Mouse (Mus musculus): ENCODE measurements around the gene Stpg3.

Stpg3 gene

DNA sequence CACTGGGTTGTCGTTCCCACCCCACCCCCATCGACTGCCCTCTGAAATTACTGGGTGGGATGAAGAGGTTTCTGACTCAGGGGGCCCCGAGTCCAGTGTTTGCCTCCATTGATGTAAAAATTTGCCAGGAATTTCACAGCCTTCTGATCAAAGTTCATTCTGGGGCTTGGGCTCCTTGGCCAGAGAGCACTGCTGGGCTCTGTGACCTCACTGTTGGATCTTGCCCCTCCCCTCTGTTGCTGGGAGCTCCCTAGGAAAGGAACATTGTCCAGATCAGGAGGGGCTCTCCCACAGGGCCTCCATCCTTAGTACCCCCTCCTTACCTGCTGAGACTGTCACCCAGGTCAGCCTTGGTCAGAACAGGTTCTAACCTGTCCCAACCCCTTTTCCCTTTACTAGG, at the start of gene Stpg3:
Stpg3 (minus strand) TSS at position 194 of the 400 bp plus-strand sequence.
- WGBS = 76% methylated on average over 3 of the region's 3 CpGs

DNA sequence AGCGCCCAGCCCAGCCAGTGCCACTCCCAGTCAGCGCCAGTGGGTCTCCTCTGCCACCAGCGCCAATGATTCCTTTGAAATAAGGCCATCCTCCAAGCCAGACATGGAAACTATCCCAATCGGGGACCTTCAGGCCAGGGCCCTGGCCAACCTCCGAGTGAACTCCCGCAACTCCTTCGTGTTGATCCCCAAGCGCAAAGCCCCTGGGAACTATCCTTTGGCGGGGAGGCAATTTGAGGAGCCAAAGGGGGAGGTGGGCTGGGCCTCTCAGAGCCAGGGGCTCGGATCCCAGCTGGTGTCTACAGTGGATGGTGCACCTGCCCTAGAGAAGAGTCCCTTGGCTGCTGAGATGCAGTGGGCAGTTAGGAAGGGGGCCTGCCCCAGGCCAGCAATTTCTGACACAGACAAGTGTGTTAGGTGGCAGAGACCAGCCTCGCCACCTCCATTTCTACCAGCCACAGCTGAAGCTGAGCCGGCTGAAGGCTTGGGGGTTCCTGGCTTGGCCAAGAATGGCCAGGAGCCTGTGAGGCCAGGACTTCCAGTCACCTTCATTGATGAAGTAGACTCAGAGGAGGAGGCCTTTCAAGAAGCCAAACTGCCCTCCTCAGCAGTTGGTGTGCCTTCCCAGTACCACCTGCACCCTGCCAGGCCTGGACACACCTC, 49.3 kb upstream of the Stpg3 start:
- 33% methylated on average over 12 of the region's 12 CpGs for WGBS

DNA sequence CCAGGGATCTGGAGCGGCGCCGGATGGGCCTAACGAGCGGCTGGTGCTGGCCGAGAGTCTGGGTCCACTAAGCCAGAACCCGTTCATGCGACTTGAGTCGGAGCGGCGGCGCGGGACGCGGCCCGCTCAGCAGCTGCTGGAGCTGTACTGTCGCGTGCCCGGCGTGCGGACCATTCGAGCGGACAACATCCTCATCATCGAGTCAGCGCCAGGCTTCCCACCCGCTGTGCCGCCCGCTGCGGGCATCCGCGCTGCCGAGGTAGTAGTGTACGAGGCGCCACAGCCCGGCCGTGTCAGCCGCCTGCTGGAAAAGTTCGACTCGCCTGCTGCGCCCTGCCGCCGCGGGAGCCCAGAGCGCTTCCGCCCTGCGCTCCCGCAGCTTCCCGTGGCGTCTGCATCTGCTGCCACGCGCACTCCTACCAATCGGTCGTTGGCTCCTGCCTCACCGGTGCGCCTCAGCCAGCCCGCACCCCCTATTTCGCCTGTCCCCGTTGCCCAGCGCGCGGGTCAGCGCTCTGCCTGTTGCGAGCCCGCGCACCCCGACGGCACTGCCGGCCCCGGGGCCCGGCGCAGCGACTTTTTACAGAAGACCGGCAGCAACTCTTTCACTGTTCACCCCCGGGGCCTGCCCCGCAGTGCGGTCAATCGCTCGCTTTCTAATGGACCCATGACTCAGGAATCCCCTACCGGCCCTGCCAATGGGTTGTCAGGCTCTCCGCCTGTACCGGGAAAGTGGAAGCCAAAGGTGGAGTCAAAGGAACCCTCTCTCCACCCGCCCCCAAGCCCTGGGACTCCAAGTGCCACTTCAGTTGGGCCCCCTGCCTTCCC, 48.6 kb upstream of the Stpg3 start:
- WGBS = under 1% methylated on average over 82 of the region's 82 CpGs

DNA sequence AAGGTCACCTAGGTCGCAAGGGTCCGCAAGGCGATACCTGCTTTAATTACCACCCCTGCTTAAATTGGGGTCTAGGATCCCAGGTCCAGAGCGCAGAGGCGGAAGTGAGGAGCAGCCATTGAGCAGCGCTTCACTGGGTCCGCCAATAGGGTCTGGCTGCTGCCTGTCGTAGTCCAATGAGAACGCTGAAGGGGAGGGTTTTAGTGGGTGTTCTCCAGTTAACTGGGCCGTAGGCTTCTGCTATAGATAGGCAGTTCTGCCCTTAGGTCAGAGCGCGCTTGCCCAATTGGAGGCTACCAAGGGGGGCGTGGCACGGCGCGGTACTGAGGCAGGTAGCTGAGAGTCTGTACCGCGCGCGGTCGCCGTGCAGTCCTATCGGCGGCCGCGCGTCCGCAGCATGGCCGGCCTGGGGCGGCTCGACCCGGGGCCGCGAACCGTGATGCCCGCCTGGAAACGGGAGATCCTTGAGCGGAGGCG, 47.9 kb upstream of the Stpg3 start, which contains the start of gene Tprn:
Tprn (plus strand) TSS at position 328 of the 477 bp plus-strand sequence.
- WGBS = under 1% methylated on average over 39 of the region's 39 CpGs

DNA sequence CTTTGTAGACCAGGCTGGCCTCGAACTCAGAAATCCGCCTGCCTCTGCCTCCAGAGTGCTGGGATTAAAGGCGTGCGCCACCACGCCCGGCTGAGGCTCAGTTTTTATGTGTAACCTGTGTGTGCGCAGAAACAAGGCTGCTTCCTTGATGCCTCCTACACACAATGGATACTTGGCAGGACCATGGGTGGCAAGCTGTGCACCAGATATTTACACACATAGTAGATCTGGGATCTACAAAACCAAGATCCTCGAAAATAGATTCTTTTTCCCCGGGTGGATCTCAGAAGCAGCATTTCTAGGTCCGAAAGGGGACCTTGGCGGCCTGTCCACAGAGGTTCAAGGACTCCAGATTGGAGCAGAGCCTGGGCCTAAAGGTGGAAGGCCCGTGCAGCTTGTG, 47.4 kb upstream of the Stpg3 start:
- WGBS = 29% methylated on average over 12 of the region's 12 CpGs

DNA sequence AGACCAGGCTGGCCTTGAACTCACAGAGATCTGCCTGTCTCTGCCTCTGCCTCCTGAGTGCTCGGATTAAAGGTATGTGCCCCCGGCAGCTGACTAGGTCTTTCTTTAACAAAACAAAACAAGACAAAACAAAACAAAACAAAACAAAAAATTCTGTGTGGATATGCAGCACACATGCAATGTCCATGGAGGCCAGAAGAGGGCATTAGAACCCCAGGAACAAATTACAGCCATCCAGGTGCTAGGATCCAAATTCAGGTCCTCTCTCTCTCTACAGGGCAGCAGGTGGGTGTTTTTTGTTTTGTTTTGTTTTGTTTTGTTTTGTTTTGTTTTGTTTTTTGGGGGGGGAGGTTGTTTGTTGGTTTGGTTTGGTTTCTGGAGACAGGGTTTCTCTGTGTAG, 44.5 kb upstream of the Stpg3 start:
- WGBS = 59% methylated on average over 2 of the region's 2 CpGs

DNA sequence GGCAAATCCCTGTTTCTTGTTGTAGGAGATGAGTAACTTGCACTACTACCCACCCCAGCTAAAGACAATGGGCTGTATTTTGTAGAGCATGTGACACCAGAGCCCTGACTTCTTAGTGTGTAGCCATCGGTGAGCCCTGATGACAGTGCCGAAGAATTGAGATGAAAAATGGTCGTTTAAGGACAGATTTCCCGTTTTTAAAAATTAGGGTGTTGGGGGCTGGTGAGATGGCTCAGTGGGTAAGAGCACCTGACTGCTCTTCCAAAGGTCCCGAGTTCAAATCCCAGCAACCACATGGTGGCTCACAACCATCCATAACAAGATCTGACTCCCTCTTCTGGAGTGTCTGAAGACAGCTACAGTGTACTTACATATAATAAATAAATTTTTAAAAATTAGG, 42.8 kb upstream of the Stpg3 start:
- 77% methylated on average over 5 of the region's 5 CpGs for WGBS

DNA sequence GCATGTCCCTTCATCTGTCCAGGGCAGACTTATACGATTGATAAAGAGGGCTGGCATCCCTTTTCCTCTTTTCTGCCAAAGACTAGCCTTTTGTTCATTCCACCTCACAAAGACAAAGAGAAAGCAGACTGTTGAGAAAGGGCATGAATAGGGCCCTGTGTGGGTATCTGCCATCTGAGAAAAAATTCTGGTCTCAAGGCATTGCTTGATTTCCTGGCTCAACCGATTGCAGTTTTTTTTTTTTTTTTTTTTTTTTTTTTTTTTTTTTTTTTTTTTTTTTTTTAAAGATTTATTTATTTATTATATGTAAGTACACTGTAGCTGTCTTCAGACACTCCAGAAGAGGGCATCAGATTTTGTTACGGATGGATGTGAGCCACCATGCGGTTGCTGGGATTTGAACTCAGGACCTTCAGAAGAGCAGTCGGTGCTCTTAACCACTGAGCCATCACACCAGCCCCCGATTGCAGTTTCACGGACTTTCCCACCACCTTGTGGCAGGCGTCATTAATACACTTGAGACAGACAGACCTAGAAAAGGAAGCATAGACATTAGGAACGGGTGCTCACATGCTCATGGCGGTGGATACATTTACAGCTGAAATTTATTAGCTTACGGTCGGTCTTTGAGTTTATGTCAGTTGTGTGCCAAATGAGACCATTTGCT, 42.1 kb upstream of the Stpg3 start:
- 39% methylated on average over 12 of the region's 12 CpGs for WGBS

DNA sequence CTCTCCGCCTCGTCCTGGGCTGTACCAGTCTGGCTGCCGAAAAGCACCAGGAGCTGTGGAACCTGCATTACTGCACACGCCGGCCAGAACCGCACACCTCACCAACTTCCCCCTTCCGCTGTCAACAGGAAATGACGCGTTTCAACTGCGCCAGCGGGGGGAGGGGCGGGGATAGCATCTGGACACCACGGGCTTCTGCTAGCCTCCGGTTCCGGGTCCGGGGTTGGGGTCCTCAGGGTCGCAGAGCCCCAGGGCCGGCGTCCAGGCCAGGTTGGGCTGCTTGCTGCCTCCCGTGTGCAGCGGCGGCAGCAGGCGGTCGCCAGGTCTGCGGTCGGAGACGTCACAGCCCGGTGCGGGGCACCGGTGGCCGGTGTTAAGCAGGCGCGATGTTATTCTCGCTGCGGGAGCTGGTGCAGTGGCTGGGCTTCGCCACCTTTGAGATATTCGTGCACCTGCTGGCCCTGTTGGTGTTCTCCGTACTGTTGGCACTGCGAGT, 40.9 kb upstream of the Stpg3 start, which contains the start of gene Tmem203:
Tmem203 (plus strand) TSS at position 156 of the 496 bp plus-strand sequence.
- WGBS = under 1% methylated on average over 39 of the region's 39 CpGs

DNA sequence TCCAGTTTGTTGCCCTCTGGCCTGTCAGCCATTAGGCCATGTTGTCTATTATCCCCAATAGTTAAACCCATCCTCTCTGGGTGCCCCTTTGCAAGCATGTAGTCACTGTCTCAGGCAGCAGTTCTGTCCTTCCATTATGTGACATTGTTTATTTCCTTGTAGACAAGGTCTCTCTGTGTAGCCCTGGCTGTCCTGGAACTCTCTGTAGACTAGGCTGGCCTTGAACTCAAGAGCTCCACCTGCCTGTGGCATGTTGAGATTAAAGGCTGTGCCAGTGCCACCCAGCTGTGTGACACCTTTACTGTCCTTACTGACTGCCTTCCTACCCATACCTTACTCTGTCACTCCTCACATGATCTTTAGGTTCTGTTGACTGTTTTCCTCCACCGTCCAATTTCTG, 37.9 kb upstream of the Stpg3 start:
- 89% methylated on average over 1 of the region's 1 CpGs for WGBS

DNA sequence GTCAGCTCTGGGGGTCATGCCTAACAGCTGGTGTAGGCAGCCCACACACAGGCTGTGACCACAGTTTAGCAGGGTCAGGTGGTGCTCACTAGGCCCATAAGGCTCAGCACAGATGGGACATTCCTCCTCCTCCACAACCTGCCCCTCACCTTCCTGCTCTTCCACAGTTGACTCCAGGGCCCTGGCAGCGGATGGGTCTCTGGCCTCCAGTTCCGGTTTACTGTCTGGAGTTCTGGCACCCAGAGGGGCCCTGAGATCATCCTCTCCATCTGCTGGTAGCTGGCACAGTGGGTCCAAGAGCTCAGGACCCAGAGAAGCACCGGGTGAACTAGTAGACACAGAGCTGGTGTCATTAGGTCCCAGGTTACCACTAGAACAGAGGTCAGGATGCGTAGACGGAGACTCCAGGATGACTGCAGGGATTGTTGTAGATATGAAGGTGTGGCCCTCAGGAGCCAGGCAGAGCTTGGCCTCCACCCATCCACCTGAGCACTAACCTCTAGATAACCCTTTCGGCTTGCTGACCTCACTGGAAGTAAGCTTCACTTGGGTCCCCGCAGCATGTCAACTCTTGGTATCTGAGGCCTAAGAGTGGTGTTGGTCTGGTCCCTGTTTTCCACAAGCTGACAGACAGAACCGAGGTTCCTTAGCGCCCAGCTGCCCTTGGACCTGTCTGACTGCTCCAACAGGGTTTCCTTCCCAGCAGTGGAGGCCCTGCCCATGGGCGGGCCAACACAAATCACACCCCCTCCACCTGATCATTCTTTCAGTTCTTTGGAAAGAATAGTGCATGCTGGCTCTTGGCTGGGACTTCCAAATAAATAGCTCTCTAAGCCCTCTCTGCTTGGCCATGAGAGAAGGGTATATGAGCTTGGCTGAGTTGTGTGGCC, 32.0 kb upstream of the Stpg3 start, which contains the start of gene AL732309.1:
AL732309.1 (minus strand) TSS at position 681 of the 890 bp plus-strand sequence.
- WGBS = 89% methylated on average over 10 of the region's 10 CpGs

DNA sequence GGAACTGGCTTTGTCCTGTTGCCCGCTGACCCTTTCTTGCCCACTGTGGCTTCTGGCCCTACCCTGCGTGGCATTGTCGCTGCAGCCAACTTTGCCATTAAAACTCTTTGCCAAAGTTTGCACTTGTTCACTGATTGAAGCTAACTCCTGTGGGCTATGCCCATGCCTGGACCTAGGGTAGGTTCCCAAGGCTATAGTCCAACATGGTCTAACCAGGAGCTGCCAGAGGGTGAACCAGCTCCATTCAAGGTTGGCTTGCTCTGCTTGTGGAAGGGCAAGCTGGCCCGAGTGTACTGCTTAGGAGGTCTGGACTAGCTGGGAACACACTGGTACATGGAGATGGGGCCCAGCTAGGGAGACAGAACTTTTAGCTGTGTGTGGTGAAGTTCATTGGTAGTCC, 29.7 kb upstream of the Stpg3 start:
- WGBS = 86% methylated on average over 4 of the region's 4 CpGs

DNA sequence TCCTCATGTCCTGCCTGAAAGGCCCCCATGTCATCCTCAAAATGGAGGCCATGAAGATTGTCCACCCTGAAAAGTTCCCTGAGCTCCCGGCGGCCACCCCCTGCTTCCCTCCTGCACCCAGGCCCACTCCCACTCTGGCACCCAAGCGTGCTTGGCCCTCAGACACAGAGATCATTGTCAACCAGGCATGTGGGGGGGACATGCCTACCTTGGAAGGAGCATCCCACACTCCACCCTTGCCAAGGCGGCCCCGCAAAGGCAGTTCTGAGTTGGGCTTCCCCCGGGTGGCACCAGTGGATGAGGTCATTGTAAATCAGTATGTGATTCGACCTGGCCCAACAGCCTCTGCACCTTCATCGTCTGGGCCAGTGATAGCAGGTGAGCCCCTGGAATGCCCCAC, 28.9 kb upstream of the Stpg3 start:
- WGBS = 64% methylated on average over 8 of the region's 8 CpGs

DNA sequence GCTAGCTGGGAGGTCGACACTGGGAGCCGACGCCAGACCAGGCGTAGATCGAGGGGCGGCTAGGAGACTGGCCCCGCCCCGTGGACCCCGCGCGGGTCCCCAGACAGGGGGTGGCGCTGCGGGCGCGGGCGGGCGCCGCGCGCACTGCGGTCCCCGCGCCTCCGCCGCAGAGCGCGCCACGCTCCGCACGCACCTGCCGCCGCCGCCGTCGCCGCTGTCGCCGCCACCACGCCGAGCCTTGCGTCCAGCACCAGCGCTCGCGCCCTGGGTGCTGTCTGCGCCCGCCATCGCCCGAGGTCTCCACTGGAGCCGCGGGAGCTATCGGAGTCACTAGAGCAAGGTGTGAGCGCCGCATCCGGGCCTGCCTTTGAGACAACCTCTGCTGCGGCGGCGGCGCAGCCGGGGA, 27.7 kb upstream of the Stpg3 start, which contains the start of the genes Rnf208 and Cysrt1:
Rnf208 (plus strand) TSS at position 155 of the 406 bp plus-strand sequence.
Cysrt1 (minus strand) TSS at position 352 of the 406 bp plus-strand sequence.
- WGBS = under 1% methylated on average over 48 of the region's 59 CpGs

DNA sequence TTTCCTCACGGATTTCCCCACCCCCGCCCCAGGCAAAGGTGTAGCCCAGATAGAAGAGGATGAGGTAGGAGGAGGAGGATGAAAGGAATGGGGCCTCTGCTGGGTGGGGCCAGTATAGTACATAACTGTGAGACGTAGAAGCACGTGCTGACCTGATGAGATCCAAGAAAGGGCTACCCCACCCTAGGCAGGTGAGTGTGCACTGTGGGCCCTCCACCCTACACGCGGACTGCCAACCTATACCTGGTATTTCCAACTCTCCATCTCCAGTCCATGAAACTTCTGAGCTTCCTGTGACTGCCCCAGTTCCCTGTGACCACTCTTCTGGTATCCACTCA, 27.0 kb upstream of the Stpg3 start:
- WGBS = 20% methylated on average over 6 of the region's 6 CpGs

DNA sequence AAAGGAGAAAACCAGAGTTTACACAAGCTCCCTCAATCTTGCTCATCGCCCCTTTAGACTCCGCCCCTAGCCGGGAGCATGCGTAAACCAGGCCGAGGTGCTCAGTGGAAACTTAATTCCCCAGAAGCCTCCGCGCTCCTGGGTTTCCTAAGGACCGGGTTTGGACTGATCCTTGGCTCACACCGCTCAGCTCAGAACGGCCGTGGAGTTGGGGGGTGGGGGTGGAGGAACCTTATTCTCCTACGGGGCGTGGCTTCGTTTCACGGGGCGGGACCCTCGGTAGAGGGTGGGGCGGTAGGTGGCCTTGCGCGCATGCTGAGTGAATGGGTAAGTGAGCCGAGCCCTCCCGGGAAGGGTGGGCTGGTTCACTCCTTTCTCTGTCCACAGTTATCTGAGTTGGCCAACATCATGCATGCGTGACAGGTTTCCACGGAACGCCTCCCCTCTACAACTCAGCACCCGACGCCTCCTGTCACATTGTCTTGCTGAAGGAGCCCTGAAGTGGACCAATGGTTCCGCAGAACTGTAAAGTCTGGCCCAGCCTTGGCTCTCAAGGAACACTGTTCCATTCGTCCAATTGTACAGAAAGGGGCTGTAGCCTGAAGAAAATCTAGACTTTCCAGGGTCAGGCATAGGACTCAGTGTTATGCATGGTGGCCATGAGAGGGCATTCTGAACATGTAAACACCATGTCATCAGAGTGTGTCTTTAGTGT, 26.4 kb upstream of the Stpg3 start:
- WGBS = 1% methylated on average over 29 of the region's 29 CpGs

DNA sequence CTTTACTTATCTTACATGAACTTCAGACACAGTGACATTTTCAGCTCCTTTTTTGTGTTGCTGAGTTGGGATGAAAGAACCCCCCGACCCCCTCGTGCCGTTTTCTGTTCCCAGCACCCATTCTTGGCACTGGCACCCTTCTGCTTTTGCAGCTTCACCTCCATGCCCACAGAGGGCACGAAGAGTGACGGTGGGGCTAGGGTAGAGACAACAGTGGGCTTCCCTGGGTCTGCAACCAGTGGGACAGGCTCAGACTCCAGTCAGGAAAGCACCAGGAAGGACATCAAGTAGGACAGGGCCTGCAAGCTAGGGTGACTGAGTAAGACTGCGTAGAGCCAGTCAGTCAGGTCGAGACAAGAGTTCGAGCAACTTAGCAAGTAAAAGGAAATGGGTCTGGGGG, 25.9 kb upstream of the Stpg3 start:
- 58% methylated on average over 8 of the region's 8 CpGs for WGBS

DNA sequence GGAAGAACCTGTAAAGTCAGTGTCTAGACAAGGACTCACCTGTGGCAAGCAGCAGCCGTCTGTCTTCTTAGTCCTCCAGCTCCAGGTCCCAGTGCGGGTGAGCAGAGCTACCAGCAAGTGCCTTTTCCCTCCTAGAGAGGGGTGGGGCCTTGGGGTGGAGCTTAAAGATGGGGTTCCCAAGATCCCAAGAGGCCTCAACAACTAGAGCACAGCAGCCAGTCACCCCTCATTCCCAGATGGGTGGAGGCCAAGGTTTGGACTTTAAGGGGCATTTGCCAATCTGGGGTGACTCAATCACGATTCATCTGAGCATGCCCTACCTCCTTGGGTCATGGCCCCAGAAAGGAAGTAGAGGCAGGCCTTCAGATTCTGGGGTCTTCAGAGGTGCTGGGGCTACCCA, 25.3 kb upstream of the Stpg3 start:
- WGBS = 88% methylated on average over 3 of the region's 3 CpGs

DNA sequence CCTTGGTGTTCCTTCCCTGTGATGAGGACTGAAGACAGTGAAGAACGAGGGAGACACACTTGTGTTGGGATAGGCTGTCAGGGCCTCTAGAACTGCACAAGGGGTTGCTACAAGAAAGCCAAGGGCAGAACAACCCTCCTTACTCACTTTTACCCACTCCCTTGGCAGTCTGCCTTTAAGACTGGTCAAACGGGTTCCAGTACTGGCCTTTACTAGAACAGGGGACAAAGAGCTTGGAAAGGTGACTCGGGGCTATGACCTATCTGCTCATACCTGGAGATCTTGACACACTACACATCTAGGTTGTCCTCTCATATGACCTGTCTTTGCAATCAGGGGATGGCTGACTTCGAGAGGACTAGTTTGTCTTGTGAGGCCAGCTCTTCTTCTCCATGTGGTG, 23.1 kb upstream of the Stpg3 start:
- WGBS = 75% methylated on average over 4 of the region's 4 CpGs

DNA sequence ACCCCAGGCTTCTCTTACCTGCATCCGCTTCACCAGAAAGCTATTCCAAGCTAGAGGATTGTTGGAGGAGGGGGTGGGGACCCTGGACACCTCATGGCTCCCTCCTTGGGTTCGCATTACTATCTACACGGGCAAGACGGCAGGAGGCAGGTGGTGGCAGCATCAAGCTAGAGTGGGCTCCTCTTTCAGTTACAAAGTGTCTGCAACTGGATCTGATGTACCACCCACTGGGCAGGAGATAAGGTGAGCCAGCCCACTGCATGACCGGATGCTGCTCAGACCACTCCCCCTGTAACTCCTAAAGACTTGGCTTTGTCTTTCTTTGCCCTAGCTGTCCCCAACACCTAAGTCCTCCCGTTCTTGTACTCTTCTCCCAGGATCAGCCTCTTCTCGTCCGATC, 22.2 kb upstream of the Stpg3 start, which contains the start of gene Rnf224:
Rnf224 (minus strand) TSS at position 174 of the 400 bp plus-strand sequence.
- 49% methylated on average over 8 of the region's 8 CpGs for WGBS
